Mouse (Mus musculus): Measurements from ENCODE around the gene Ehmt2.
"Not testable (repeated sequence)": the region's sequence is repeated elsewhere in the genome, so short reads cannot be mapped to it uniquely, and the experiment has no call there.

DNA sequence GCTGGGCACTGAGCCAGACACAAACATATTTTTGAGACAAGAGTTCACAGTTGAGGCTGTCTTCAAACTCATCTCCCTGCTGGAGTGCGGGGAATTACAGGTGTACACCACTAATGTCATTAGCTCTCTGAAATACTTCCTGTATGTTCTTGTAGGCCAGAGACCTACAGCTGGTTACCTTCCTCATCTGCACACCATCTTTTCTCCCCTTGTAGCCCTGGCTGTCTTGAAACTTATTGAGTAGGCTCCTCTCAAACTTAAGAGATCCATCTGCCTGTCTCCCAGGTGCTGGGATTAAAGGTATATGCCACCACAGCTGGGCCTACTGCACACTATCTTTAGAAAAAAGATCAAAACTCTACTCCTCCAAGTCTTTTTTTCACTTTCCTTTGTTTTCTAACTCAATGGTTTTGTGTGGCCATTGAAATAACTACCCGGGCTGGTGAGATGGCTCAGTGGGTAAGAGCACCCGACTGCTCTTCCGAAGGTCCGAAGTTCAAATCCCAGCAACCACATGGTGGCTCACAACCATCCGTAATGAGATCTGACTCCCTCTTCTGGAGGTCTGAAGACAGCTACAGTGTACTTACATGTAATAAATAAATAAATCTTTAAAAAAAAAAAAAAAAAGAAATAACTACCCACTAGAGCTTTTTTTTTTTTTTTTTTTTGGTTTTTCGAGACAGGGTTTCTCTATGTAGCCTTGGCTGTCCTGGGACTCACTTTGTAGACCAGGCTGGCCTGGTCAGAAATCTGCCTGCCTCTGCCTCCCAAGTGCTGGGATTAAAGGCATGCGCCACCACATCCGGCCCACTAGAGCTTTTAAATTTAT is 50.7 kb downstream of the Ehmt2 start:
- not testable (repeated sequence) for TF ChIP-seq POLR2A (IDR thresholded peaks at IDR 0.05; ENCODE audit: borderline replicate concordance, control insufficient read depth, low read depth, low read length); CTCF (IDR thresholded peaks at IDR 0.05; ENCODE audit: control insufficient read depth, insufficient read depth, low read length)
